Mouse (Mus musculus): ENCODE results near the gene Nme4. TPM values are rescaled to one million over a fixed set of nuclear protein-coding genes. Genes with fewer than 3 reads are reported as not detected.

Nme4 gene
- polyA plus RNA-seq, 1 experiment from 2014 or later: 96.7 TPM

DNA sequence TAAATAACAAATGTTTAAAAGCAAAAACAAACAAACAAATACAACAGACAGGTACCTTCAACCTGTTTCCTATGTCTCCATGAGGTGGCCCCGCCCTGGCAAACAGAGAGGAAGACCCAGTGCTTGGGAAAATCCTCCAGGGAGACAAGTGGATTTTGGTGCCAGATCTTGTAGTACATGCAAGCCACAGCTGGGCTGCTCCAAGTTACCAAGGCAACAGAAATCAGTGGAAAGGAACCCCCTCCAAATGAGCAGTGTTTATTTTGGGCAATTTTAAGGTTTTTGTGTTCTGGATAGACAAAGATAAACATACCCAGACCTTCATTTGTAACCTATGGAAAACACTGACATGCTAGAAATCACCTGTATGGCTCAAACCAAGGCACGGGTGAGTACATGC lies 16.6 kb downstream of the Nme4 start:
- H3K9ac ChIP-seq: no peak overlapping the region
- no peaks in the 10 kb centered on the region for H3K4me1 ChIP-seq (replicated peaks)
- no peak overlapping the region for H3K4me3 ChIP-seq (replicated peaks)
- ATAC-seq: no peak
- H3K36me3 ChIP-seq: no peaks in the 10 kb centered on the region
- H3K9me3 ChIP-seq: no peaks in the 10 kb centered on the region
- no peak overlapping the region for H3K4me2 ChIP-seq (replicated peaks)
- H3K27me3 ChIP-seq (replicated peaks): no peaks in the 10 kb centered on the region
- 75% methylated on average over 2 of the region's 2 CpGs for WGBS
- H3K27ac ChIP-seq: no peak overlapping the region

DNA sequence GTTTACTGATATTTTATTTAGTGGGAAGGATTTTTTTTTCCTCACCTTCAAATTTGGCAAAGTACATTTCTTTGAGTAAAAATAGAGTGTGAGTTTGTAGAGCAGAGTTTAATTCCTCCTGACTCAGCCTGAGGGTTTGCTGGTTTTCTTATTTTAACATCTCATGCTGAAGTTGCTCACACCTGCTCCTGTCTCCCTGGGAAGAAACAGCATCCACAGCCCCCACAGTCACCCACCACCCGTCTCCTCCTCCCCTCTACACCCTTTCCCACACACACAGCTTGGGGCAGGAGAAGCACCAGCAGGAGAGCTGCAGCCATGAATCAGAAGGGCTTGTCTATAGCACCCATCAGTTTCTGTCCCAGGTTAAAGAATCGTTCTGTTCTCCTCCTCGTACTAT lies 20.2 kb downstream of the Nme4 start:
- H3K4me1 ChIP-seq (replicated peaks): no peaks in the 10 kb centered on the region
- H3K36me3 ChIP-seq: no peaks in the 10 kb centered on the region
- H3K9me3 ChIP-seq: no peaks in the 10 kb centered on the region
- no peak overlapping the region for H3K9ac ChIP-seq
- no peaks in the 10 kb centered on the region; the same call in 1 of the 2 replicates for H3K27me3 ChIP-seq (replicated peaks)
- no peak overlapping the region for H3K4me2 ChIP-seq (replicated peaks)
- H3K27ac ChIP-seq: no peak overlapping the region
- no peak for ATAC-seq
- H3K4me3 ChIP-seq (replicated peaks): no peak overlapping the region
- 66% methylated on average over 3 of the region's 3 CpGs for WGBS

DNA sequence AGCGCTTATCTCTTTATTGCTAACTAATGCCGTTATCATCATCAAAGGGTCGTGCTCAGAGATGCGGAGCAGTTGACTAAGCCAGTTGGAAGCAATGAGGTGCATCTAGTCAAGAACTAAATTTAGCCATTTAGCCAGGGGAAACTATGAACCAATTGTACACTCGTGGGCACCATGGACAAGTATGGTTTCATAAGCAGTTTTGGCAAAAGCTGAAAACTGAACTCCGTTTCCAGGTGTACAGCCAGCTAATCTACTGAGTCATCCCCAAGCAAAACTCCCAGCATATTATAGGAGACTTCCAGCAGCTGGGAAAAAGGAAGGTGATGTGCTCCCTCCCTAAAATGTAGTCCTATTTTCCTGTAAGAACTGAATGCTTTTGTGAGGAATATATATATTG lies 25.3 kb downstream of the Nme4 start:
- no peaks in the 10 kb centered on the region; the same call in 1 of the 2 replicates for H3K36me3 ChIP-seq
- H3K9ac ChIP-seq: peak overlapping the region; percentile 77; the same call in 1 of the 2 replicates
- peaks cover 24% of the 10 kb centered on the region for H3K4me1 ChIP-seq (replicated peaks)
- no peak overlapping the region for H3K27ac ChIP-seq
- H3K27me3 ChIP-seq (replicated peaks): peaks cover 4% of the 10 kb centered on the region; the same call in 1 of the 2 replicates
- H3K4me3 ChIP-seq (replicated peaks): peak overlapping the region; percentile 88; the same call in 1 of the 2 replicates
- ATAC-seq: no peak
- no peaks in the 10 kb centered on the region for H3K9me3 ChIP-seq
- peak overlapping the region; percentile 97 for H3K4me2 ChIP-seq (replicated peaks)
- 25% methylated on average over 6 of the region's 6 CpGs for WGBS

DNA sequence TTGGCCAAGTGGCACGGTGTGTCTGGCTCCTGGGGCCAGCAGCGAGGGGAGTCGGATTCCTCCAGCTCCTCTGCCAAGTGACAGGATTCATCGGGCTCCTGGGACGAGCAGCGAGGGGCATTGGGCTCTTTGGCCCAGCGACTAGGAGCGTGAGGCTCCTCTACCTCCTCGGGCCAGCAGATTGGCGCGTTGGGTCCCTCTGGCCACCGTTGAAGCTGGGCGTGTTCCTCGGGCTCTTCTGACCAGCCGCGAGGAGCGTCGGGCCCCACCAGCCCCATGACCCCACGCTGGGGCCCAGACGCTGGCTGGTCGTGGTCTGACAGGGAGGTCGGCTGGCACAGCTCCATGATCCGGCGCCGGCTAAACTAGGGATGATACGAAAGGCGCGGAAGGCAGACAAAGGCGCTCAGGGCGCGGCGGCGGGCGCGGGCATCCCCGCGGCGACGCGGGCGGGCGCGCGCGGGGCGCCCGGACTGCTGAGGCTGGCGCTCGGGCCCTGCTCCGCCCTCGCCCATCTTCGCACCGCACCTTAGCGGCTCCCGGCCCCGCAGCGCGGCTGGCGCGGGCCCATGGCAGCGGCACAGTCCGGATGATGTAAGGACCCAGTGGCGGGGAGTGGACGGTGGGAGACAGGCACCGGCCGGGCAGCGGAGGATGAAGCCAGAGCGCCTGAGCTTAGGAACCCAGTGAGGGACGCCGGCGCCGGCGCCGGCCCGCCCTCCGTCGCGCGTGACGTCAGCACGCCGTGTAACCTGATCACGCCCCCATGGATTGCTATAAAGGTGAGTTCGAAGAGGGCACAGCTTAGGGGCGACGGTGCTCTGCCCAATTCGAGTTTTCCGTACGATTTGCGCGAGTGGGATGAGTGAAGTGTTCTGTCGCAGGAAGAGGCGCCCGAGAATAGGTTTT lies 26.3 kb downstream of the Nme4 start, which contains the start of gene Rab11fip3:
Gene Rab11fip3, minus strand, starts transcription at position 725 of the 909 bp plus-strand sequence.
- Histone ChIP-seq H3K27ac (peak within 1 kb of the TSS; percentile 56), H3K4me2 (replicated peaks) (peak within 1 kb of the TSS; percentile 97), H3K36me3 (no peaks in the 10 kb centered on the region; the same call in 1 of the 2 replicates), H3K9ac (peak within 1 kb of the TSS; percentile 77), H3K9me3 (no peaks in the 10 kb centered on the region), H3K4me3 (replicated peaks) (peak within 1 kb of the TSS; percentile 88), H3K4me1 (replicated peaks) (peaks cover 31% of the 10 kb centered on the region), H3K27me3 (replicated peaks) (peaks cover 4% of the 10 kb centered on the region; the same call in 1 of the 2 replicates)
- under 1% methylated on average over 94 of the region's 94 CpGs for WGBS
- peak; percentile 96 for ATAC-seq

DNA sequence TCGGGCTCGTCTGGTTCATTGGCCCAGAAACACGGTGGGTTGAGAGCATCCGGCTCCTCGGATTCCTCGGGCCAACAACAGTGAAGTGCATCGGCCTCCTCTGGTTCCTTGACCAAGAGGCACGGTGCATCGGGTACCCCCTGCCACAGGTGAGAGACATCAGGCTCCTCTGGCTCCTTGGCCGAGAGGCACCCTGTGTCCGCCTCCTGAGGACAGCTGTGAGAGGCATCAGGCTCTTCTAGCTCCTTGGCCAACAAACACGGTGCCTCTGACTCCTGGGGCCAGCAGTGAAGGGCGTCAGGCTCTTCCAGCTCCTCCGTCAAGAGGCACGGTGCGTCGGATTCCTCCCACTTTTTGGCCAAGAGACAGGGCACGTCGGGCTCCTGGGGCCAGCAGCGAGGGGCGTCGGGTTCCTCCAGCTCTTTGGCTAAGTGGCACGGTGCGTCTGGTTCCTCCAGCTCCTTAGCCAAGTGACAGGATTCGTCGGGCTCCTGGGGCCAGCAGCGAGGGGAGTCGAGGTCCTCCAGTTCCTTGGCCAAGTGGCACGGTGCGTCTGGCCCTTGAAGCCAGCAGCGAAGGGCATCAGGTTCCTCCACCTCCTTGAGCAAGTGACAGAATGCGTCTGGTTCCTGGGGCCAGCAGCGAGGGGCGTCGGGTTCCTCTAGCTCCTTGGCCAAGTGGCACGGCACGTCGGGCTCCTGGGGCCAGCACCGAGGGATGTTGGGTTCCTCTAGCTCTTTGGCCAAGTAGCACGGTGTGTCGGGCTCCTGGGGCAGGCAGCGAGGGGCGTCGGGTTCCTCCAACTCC lies 27.2 kb downstream of the Nme4 start:
- peak overlapping the region; percentile 77 for H3K9ac ChIP-seq
- peak; percentile 13 for ATAC-seq
- H3K9me3 ChIP-seq: no peaks in the 10 kb centered on the region
- no peak overlapping the region for H3K27ac ChIP-seq
- 2% methylated on average over 44 of the region's 44 CpGs for WGBS
- H3K36me3 ChIP-seq: no peaks in the 10 kb centered on the region; the same call in 1 of the 2 replicates
- peak overlapping the region; percentile 88 for H3K4me3 ChIP-seq (replicated peaks)
- H3K4me2 ChIP-seq (replicated peaks): peak overlapping the region; percentile 97
- peaks cover 31% of the 10 kb centered on the region for H3K4me1 ChIP-seq (replicated peaks)
- peaks cover 4% of the 10 kb centered on the region; the same call in 1 of the 2 replicates for H3K27me3 ChIP-seq (replicated peaks)

DNA sequence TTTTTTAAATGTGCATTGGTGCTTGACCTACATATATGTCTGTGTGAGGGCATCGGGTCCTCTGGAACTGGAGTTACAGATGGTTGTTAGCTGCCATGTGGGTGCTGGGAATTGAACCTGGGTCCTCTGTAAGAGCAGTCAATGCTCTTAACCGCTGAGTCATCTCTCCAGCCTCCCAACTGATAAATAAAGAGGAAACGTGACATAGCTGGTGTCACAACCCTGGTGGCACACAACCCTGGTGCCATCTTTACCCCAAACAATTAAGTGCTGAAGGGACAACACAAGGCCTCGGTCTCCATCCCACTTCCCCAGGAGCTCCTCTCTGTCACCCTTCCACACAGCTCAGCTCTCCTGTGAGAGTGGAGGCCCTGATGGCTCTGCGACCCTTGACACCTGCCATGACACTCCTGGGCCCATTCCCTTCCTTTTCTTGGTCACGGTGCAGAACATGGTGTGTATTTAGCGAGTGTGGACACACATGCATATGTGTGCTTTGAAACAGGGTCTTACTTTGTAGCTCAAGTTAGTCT lies 28.8 kb downstream of the Nme4 start:
- H3K4me1 ChIP-seq (replicated peaks): peaks cover 31% of the 10 kb centered on the region
- ATAC-seq: no peak
- H3K9ac ChIP-seq: no peak overlapping the region
- peak overlapping the region; percentile 97 for H3K4me2 ChIP-seq (replicated peaks)
- H3K4me3 ChIP-seq (replicated peaks): peak overlapping the region; percentile 9; the same call in 1 of the 2 replicates
- H3K27me3 ChIP-seq (replicated peaks): peaks cover 4% of the 10 kb centered on the region; the same call in 1 of the 2 replicates
- no peak overlapping the region for H3K27ac ChIP-seq
- no peaks in the 10 kb centered on the region for H3K9me3 ChIP-seq
- no peaks in the 10 kb centered on the region; the same call in 1 of the 2 replicates for H3K36me3 ChIP-seq
- 91% methylated on average over 7 of the region's 7 CpGs for WGBS

DNA sequence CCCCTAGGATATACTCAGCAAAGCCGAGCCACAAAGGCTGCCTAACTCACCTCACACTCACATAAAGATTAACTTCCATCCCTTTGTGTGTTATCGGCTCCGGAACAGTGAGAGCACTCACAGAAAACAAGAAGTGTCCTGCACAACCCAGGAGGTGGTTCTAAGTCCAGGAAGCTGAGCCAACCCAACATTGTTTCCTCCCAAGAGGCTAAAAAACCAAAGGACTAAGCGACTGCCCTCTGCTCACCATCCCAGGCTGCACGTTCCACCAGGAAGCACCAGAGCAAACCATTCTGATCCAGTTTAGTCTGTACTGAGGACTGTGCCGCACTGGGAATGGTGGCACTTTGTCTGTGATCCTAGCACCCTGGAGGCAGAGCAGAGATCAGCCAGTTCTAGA lies 30.5 kb downstream of the Nme4 start:
- Histone ChIP-seq H3K9me3 (no peaks in the 10 kb centered on the region), H3K27me3 (replicated peaks) (0 out of 2 replicates have a peak, but pooled peaks cover 4% of the 10 kb centered on the region), H3K9ac (no peak overlapping the region), H3K27ac (no peak overlapping the region), H3K4me3 (replicated peaks) (no peak overlapping the region), H3K36me3 (peaks cover 2% of the 10 kb centered on the region; the same call in 1 of the 2 replicates), H3K4me1 (replicated peaks) (peaks cover 31% of the 10 kb centered on the region), H3K4me2 (replicated peaks) (no peak overlapping the region)
- 69% methylated on average over 6 of the region's 6 CpGs for WGBS
- ATAC-seq: no peak

DNA sequence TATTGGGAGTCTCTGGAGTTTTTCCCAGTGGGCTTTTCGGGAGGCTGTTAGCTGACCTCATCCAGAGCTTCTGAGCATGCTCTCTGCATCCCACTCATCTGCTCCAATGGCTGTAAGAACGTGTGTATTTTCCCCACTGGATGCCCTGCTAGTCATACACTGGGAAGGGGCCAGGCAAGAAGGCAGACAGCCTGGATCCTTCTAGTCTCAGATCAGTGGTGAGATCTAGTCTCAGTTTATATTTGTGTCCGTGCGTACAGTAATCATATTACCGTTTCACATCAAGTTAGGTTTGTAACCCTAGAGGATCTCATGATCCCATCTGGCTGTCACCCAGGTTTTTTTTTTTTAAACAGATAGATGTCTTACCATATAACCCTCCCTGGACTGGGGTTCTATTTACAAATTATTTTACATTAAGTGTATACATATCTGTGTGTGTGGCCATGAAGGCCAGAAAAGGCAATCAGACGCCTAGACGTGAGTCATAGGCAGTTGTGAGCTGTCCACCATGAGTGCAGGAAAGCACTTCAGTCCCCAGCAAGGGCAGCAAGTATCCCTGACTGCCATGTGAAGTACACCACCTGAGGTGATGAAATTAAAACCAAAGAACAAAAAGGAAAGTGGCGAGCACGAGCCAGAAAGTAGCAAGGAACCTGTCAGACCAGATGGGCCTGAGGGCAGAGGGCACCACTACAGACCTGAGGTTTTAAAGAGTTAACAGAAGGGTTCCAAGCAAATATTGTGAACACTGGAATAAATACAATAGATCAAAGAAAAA lies 37.4 kb downstream of the Nme4 start:
- 63% methylated on average over 9 of the region's 9 CpGs for WGBS
- no peaks in the 10 kb centered on the region for H3K4me1 ChIP-seq (replicated peaks)
- no peak overlapping the region for H3K27ac ChIP-seq
- H3K9me3 ChIP-seq: no peaks in the 10 kb centered on the region
- no peaks in the 10 kb centered on the region for H3K27me3 ChIP-seq (replicated peaks)
- ATAC-seq: no peak
- H3K4me2 ChIP-seq (replicated peaks): no peak overlapping the region
- H3K9ac ChIP-seq: no peak overlapping the region
- H3K4me3 ChIP-seq (replicated peaks): no peak overlapping the region
- H3K36me3 ChIP-seq: 0 out of 2 replicates have a peak, but pooled peaks cover 2% of the 10 kb centered on the region

DNA sequence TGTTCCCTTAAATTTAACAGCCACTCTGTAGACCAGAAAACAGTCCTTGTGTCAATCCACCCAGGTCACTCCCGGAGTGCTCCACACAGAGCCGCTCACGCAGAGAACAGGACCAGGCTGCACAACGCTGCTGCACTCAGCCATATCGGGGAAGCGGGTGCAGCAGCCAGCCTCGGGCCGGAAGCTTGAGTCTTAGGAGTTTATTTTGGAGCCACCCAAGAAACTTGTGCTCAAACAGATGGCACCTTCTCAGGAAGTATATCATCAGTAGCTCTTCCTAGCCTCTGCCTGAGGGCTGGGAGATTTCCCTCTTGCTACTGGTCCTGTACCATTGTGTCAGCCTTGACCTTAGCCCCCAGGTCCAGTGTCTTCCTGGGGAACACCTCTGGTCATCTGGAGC lies 38.1 kb downstream of the Nme4 start:
- 88% methylated on average over 8 of the region's 8 CpGs for WGBS
- 0 out of 2 replicates have a peak, but pooled peaks cover 2% of the 10 kb centered on the region for H3K36me3 ChIP-seq
- H3K9me3 ChIP-seq: no peaks in the 10 kb centered on the region
- no peaks in the 10 kb centered on the region for H3K27me3 ChIP-seq (replicated peaks)
- ATAC-seq: no peak
- H3K4me1 ChIP-seq (replicated peaks): no peaks in the 10 kb centered on the region
- H3K4me2 ChIP-seq (replicated peaks): no peak overlapping the region
- H3K27ac ChIP-seq: no peak overlapping the region
- H3K9ac ChIP-seq: no peak overlapping the region
- no peak overlapping the region for H3K4me3 ChIP-seq (replicated peaks)

DNA sequence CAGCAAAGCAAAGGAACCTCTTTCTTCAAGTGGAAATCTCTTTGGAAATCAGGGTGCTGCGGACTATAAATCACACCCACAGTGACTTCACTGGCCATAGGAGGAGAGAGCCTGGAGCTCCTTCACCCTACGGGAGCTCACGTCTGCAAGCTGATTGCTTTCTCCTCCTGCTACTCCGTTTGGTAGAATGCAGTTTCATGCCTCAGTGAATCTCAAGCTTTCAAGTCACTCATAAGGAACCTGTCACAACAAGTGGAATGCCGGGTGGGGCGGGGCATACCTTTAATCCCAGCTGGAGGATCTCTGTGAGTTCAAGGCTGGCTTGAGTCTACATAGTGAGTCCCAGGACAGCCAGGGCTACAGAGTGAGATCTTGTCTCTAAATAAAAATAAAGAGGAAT lies 40.2 kb downstream of the Nme4 start:
- Histone ChIP-seq H3K27me3 (replicated peaks) (no peaks in the 10 kb centered on the region), H3K9ac (no peak overlapping the region), H3K4me3 (replicated peaks) (no peak overlapping the region), H3K4me2 (replicated peaks) (no peak overlapping the region), H3K27ac (no peak overlapping the region), H3K9me3 (no peaks in the 10 kb centered on the region), H3K4me1 (replicated peaks) (no peaks in the 10 kb centered on the region), H3K36me3 (0 out of 2 replicates have a peak, but pooled peaks cover 2% of the 10 kb centered on the region)
- ATAC-seq: no peak
- WGBS: 72% methylated on average over 6 of the region's 6 CpGs

DNA sequence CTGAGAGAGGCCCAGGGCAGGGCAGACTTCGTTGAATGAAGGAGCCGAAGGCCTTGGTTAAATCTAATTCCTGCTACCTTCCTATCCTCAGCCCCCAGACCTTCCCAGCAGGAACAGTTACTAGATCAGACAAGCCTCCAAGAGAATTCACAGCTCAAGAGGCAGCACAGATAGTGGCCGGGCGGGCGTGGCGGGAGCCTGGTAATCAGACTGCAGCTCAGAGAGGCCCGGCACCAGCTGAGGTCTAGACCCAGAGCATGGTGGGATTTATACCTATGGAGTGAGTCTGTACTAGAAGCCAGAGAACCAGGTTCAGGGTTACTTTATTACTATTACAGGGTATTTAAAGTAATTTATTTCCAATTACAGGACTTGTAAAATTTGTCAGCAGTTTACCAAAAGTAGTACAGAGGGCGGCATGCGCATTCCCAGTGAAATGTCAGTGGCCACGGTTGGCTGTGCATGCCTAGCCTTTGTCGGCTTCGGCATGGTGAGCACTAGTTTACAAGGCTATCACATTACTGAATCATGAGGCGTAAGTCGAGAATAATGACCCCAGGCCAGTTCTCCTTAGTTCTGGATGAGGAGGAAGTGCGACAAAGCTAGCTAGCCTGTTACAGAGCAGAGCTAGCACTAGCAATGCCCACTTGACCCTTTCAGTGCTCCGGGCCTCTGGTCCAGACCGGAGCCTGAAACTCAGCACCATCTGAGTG lies 41.1 kb downstream of the Nme4 start:
- H3K4me2 ChIP-seq (replicated peaks): no peak overlapping the region
- no peaks in the 10 kb centered on the region for H3K27me3 ChIP-seq (replicated peaks)
- no peaks in the 10 kb centered on the region for H3K9me3 ChIP-seq
- no peak overlapping the region for H3K27ac ChIP-seq
- WGBS: 61% methylated on average over 17 of the region's 17 CpGs
- H3K36me3 ChIP-seq: no peaks in the 10 kb centered on the region
- no peaks in the 10 kb centered on the region for H3K4me1 ChIP-seq (replicated peaks)
- H3K4me3 ChIP-seq (replicated peaks): no peak overlapping the region
- H3K9ac ChIP-seq: no peak overlapping the region
- ATAC-seq: no peak

Measured in intestine, embryonic 15.5 days (tissue).